Mouse (Mus musculus): ENCODE data around the gene Rps15a. TPM values are rescaled to one million over a fixed set of nuclear protein-coding genes. Genes with fewer than 3 reads are reported as not detected.

Rps15a gene
- total and polyA plus RNA-seq, 2 experiments from 2014 or later: 221 to 384 TPM

DNA sequence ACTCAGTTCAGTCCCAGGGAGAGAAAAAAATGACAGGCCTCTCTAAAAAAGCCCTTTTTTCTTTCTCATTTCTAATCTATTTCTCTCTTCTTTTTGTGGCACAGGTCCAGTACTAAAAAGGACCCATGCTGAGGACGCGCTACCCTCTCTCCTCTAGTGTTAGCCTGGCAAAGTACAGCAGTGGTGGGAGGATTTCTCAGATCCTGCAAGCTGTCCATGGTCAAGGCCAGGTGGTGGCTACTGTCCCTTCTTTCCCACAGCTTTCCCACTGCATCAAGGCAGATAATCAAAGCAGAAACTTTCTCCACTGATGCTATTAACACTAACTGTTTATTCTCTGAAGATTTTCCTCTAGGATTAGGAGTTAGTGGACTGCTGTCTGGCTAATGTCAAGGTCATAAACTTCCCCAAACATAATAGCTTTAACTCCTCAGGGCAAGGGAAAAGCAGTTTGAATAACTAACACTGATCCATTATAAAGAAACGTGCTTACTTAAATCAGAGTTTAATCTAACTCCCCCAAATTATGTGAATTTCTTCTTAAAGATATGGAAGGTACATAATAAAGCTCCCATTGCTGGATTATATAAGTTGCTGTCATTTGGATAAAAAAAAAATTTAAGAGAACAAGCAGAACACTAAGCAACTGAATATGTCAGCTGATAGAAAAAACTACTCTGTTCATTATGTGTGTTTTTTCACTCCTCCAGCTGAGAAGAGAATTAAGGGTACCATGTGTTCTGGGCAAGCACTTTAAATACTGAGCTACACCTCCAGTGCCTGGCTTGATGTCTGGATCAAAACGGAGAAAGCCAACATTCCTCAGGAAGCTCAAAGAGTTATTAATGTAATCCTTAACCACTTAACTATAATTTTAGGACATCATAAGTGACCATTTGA lies 7.8 kb upstream of the Rps15a start:
- Histone ChIP-seq H3K27me3 (ENCODE audit: insufficient read depth, low read length) (no peaks in the 10 kb centered on the region), H3K9ac (no peak overlapping the region), H3K4me3 (ENCODE audit: low read depth, low read length) (no peak overlapping the region), H3K27ac (ENCODE audit: low read depth, low read length) (no peak overlapping the region), H3K9me3 (ENCODE audit: low read length) (no peaks in the 10 kb centered on the region), H3K36me3 (ENCODE audit: insufficient read depth) (peaks cover 36% of the 10 kb centered on the region), H3K4me1 (ENCODE audit: insufficient read depth) (peaks cover 13% of the 10 kb centered on the region; the same call in 1 of the 2 replicates), H3K4me2 (ENCODE audit: low read depth) (no peak overlapping the region)
- DNase-seq (no peak), ATAC-seq (no peak)
- 87% methylated on average over 4 of the region's 4 CpGs for WGBS
- no peak for TF ChIP-seq CTCF (IDR thresholded peaks at IDR 0.05; ENCODE audit: low read depth)

DNA sequence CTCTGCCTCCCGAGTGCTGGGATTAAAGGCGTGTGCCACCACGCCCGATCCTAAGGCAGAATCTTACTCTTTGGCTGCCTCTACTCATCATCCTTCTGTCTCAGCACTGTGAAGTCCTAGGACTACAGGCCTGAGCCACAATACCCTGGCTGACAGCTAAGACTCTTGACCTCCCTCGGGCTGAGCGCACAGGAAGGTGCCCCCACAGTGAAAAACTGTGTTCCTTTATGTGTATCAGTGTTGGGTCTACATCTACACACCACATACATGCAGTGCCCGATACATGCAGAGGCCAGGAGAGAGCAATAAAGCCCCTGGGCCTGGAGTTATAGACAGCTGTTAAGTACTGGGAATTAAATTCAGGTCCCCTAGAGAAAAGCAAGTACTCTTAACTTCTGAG lies 6.2 kb upstream of the Rps15a start:
- Histone ChIP-seq H3K4me2 (ENCODE audit: low read depth) (no peak overlapping the region), H3K27me3 (ENCODE audit: insufficient read depth, low read length) (no peaks in the 10 kb centered on the region), H3K9me3 (ENCODE audit: low read length) (no peaks in the 10 kb centered on the region), H3K27ac (ENCODE audit: low read depth, low read length) (no peak overlapping the region), H3K9ac (no peak overlapping the region), H3K4me3 (ENCODE audit: low read depth, low read length) (no peak overlapping the region), H3K36me3 (ENCODE audit: insufficient read depth) (peaks cover 47% of the 10 kb centered on the region), H3K4me1 (ENCODE audit: insufficient read depth) (peaks cover 7% of the 10 kb centered on the region; the same call in 1 of the 2 replicates)
- ATAC-seq: no peak
- no peak for DNase-seq
- TF ChIP-seq CTCF (IDR thresholded peaks at IDR 0.05; ENCODE audit: low read depth): no peak
- WGBS: 95% methylated on average over 7 of the region's 7 CpGs

DNA sequence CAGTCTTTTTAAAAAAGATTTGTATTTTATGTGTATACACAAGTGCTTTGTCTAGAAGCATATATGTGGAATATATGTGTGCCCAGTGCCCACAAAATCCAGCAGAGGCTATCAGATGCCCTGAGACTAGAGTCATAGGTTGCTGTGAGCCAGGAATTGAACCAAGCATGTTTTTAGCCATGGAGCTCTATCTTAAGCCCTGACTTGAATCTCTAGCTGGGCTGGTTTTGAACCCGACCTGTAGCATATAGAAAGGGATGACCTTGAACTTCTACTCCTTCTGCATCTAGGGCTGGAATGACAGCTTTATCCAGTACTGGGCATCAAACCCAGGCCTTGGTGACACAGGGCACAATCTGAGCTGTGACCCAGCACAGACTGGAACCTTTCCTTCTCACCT lies 4.7 kb upstream of the Rps15a start:
- 76% methylated on average over 1 of the region's 1 CpGs for WGBS
- Histone ChIP-seq H3K36me3 (ENCODE audit: insufficient read depth) (peaks cover 47% of the 10 kb centered on the region), H3K9ac (no peak overlapping the region), H3K4me1 (ENCODE audit: insufficient read depth) (no peaks in the 10 kb centered on the region), H3K9me3 (ENCODE audit: low read length) (no peaks in the 10 kb centered on the region), H3K27ac (ENCODE audit: low read depth, low read length) (no peak overlapping the region), H3K4me3 (ENCODE audit: low read depth, low read length) (no peak overlapping the region), H3K4me2 (ENCODE audit: low read depth) (no peak overlapping the region), H3K27me3 (ENCODE audit: insufficient read depth, low read length) (no peaks in the 10 kb centered on the region)
- ATAC-seq: no peak
- DNase-seq: no peak
- no peak for TF ChIP-seq CTCF (IDR thresholded peaks at IDR 0.05; ENCODE audit: low read depth)

DNA sequence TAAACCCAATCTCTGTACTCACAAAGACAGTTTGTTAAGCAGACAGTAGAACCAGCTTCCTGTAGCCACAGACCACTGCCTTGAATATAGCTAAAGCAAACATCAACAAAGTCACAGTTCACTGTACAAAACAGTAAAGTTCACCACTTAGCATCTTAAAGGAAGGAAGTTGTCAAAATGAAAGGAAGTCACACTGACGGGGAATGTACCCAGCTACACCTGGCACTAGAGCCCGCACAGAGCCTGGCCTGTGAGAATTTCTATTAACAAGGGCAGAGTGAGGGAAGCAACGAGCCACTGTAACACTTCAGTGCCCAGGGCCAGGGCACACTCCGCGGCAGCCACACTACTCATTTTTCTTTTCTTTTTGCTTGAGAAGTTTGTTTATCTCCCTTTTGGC lies 4.0 kb upstream of the Rps15a start:
- Histone ChIP-seq H3K4me3 (ENCODE audit: low read depth, low read length) (no peak overlapping the region), H3K36me3 (ENCODE audit: insufficient read depth) (peaks cover 47% of the 10 kb centered on the region), H3K4me2 (ENCODE audit: low read depth) (no peak overlapping the region), H3K27me3 (ENCODE audit: insufficient read depth, low read length) (no peaks in the 10 kb centered on the region), H3K27ac (ENCODE audit: low read depth, low read length) (no peak overlapping the region), H3K4me1 (ENCODE audit: insufficient read depth) (no peaks in the 10 kb centered on the region), H3K9ac (no peak overlapping the region), H3K9me3 (ENCODE audit: low read length) (no peaks in the 10 kb centered on the region)
- no peak for TF ChIP-seq CTCF (IDR thresholded peaks at IDR 0.05; ENCODE audit: low read depth)
- ATAC-seq: no peak
- DNase-seq: no peak
- 85% methylated on average over 5 of the region's 5 CpGs for WGBS

DNA sequence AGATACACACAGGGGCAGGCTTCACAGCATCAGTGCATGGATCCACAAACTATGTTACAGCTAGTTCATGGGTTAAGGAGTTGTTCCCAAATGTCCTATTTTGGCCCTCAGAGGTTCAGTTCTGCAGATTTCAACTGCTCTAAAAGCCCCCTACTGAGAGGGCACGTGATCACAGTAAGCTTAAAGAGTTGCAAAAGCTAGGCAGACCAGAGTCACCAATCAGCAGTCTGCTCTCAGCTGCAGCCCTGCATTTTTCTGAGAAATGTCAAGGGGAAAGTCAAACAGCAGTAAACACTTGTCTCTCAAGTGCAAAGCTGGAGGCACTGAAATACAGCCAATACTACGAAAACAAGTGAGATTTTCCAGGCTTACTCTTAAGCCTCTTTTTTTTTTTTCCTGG lies 3.2 kb upstream of the Rps15a start:
- Histone ChIP-seq H3K36me3 (ENCODE audit: insufficient read depth) (peaks cover 48% of the 10 kb centered on the region), H3K27me3 (ENCODE audit: insufficient read depth, low read length) (no peaks in the 10 kb centered on the region), H3K4me3 (ENCODE audit: low read depth, low read length) (no peak overlapping the region), H3K9ac (no peak overlapping the region), H3K4me1 (ENCODE audit: insufficient read depth) (peaks cover 7% of the 10 kb centered on the region), H3K4me2 (ENCODE audit: low read depth) (no peak overlapping the region), H3K9me3 (ENCODE audit: low read length) (no peaks in the 10 kb centered on the region), H3K27ac (ENCODE audit: low read depth, low read length) (no peak overlapping the region)
- DNase-seq: no peak
- WGBS: 55% methylated on average over 2 of the region's 2 CpGs
- ATAC-seq: no peak
- no peak for TF ChIP-seq CTCF (IDR thresholded peaks at IDR 0.05; ENCODE audit: low read depth)

DNA sequence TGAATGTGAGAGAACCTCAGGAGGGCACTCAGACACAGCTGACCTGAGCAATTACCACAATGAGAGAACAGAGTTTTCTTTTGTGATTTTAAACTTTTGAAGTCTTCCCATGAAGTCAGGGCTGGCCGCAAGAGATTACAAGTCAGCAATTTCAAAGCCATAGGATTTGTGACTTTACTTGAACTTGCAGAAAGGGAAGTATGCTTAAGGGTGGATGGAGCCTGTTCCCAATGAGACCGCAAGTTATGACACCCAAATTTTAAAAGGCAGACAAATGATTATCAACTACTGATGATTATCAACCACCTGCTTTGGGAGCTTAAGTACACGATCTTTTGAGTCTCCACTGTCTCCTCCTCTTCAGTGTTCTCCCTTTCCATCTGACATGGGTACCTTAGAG lies 2.4 kb upstream of the Rps15a start:
- H3K27ac ChIP-seq (ENCODE audit: low read depth, low read length): no peak overlapping the region
- DNase-seq: no peak
- no peak for ATAC-seq
- 84% methylated on average over 3 of the region's 3 CpGs for WGBS
- H3K27me3 ChIP-seq (ENCODE audit: insufficient read depth, low read length): no peaks in the 10 kb centered on the region
- no peak overlapping the region for H3K4me3 ChIP-seq (ENCODE audit: low read depth, low read length)
- H3K9me3 ChIP-seq (ENCODE audit: low read length): no peaks in the 10 kb centered on the region
- no peak overlapping the region for H3K9ac ChIP-seq
- TF ChIP-seq CTCF (IDR thresholded peaks at IDR 0.05; ENCODE audit: low read depth): no peak
- H3K4me2 ChIP-seq (ENCODE audit: low read depth): no peak overlapping the region
- H3K4me1 ChIP-seq (ENCODE audit: insufficient read depth): peaks cover 10% of the 10 kb centered on the region
- peaks cover 54% of the 10 kb centered on the region for H3K36me3 ChIP-seq (ENCODE audit: insufficient read depth)

DNA sequence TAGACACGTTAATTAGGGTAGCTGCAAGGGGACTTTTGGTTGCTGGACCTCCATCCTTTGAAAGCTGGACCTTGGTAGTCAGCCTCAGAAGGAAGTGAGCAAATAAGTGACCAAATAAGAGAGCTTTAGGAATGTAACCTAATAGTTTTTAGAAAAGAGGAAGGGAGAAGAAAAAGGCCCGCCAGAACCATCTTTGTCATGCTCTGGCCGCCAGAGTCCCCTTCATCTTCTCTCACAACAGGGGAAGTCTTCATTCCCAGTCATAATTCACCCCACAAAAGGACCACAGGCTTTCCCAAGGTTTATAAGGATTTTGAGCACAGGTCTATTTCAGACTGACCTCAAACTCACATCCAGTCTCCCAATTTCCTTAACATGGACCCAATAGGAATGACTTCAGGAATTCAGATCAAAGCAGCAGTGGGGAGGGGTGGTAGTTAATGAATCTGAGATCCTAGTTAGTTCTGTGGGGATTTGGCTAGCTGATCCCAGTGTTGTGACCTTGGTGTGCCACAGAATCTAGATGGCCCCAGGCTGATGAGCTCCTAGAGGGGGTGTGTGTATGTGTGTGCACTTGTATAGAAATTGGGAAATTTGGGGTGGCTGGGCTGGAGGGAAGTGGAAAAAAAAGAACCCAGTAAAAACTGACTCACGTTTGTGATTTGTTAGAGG lies 1.7 kb upstream of the Rps15a start:
- no peak overlapping the region for H3K9ac ChIP-seq
- H3K4me2 ChIP-seq (ENCODE audit: low read depth): no peak overlapping the region
- peaks cover 15% of the 10 kb centered on the region for H3K4me1 ChIP-seq (ENCODE audit: insufficient read depth)
- H3K36me3 ChIP-seq (ENCODE audit: insufficient read depth): peaks cover 59% of the 10 kb centered on the region
- no peak for TF ChIP-seq CTCF (IDR thresholded peaks at IDR 0.05; ENCODE audit: low read depth)
- no peaks in the 10 kb centered on the region for H3K27me3 ChIP-seq (ENCODE audit: insufficient read depth, low read length)
- ATAC-seq: no peak
- H3K9me3 ChIP-seq (ENCODE audit: low read length): no peaks in the 10 kb centered on the region
- no peak for DNase-seq
- no peak overlapping the region for H3K4me3 ChIP-seq (ENCODE audit: low read depth, low read length)
- H3K27ac ChIP-seq (ENCODE audit: low read depth, low read length): no peak overlapping the region; the same call in 1 of the 2 replicates
- 58% methylated on average over 4 of the region's 4 CpGs for WGBS

Data from forebrain, postnatal 0 days (tissue).